Mouse (Mus musculus) embryonic facial prominence, embryonic 11.5 days (tissue): ENCODE measurements around the gene Npff. TPM values are rescaled to one million over a fixed set of nuclear protein-coding genes. Genes with fewer than 3 reads are reported as not detected.

Experiments used
- ATAC-seq: fragments of 200-750 bp; cut with Nextera tagmentation; replicated peaks from 2 replicates; pipeline ENCODE4 v1.8.0; 2017; ENCODE audit warnings: low read depth; ENCODE audit not compliant: insufficient number of reproducible peaks, low FRiP score, low TSS enrichment
- DNase-seq: peaks from one replicate; pipeline ENCODE4 v3.0.0-alpha.2; 2015; ENCODE audit warnings: low spot score
- H3K27ac ChIP-seq: fragments of 300-500 bp; sonication (generic); replicated peaks from 2 replicates; pipeline ENCODE4 v1.5.1; 2014; ENCODE audit warnings: mild to moderate bottlenecking, low read depth, low read length, control low read depth
- H3K27me3 ChIP-seq: fragments of 300-500 bp; sonication (generic); 2 replicates; pipeline ENCODE4 v1.6.1; 2014; ENCODE audit warnings: mild to moderate bottlenecking, low read length, moderate library complexity, mixed read lengths; ENCODE audit not compliant: control insufficient read depth, insufficient read depth
- H3K36me3 ChIP-seq: fragments of 300-500 bp; sonication (generic); replicated peaks from 2 replicates; pipeline ENCODE4 v1.6.1; 2014; ENCODE audit warnings: low read depth, mild to moderate bottlenecking, low read length, moderate library complexity, mixed read lengths; ENCODE audit not compliant: control insufficient read depth, insufficient read depth
- H3K4me1 ChIP-seq: fragments of 300-500 bp; sonication (generic); 2 replicates; pipeline ENCODE4 v1.6.1; 2014; ENCODE audit warnings: low read length, mixed read lengths; ENCODE audit not compliant: control insufficient read depth, insufficient read depth
- H3K4me2 ChIP-seq: fragments of 300-500 bp; sonication (generic); 2 replicates; pipeline ENCODE4 v1.6.1; 2014; ENCODE audit warnings: low read depth, mild to moderate bottlenecking, control low read depth, low read length, moderate library complexity
- H3K4me3 ChIP-seq: fragments of 300-500 bp; sonication (generic); 2 replicates; pipeline ENCODE4 v1.5.1; 2014; ENCODE audit warnings: low read depth, low read length, control low read depth
- H3K9ac ChIP-seq: fragments of 300-500 bp; sonication (generic); replicated peaks from 2 replicates; pipeline ENCODE4 v1.6.1; 2014; ENCODE audit warnings: mild to moderate bottlenecking, control low read depth, low read length
- H3K9me3 ChIP-seq: fragments of 300-500 bp; sonication (generic); replicated peaks from 2 replicates; pipeline ENCODE4 v1.6.1; 2016; ENCODE audit warnings: mild to moderate bottlenecking, low read length, inconsistent platforms, mixed read lengths; ENCODE audit not compliant: control insufficient read depth
- WGBS: fragments of 180-500 bp; shearing (Covaris S2); extraction: QIAGEN DNeasy Blood & Tissue Kit; methylation state at CpG from one replicate; pipeline ENCODE4 v1.1.7; 2014; 5-methylcytosine and 5-hydroxymethylcytosine counted together
- polyA plus RNA-seq: library from polyadenylated mRNA; unstranded; fragments of >200 nt; fragmentation: Nextera tagmentation; extraction: Ambion mirVana; gene quantifications from 2 replicates; pipeline ENCODE4 v1.2.1, GENCODE M21; 2014

Npff gene
- polyA plus RNA-seq, 1 experiment from 2014 or later, result 0.66 TPM

DNA sequence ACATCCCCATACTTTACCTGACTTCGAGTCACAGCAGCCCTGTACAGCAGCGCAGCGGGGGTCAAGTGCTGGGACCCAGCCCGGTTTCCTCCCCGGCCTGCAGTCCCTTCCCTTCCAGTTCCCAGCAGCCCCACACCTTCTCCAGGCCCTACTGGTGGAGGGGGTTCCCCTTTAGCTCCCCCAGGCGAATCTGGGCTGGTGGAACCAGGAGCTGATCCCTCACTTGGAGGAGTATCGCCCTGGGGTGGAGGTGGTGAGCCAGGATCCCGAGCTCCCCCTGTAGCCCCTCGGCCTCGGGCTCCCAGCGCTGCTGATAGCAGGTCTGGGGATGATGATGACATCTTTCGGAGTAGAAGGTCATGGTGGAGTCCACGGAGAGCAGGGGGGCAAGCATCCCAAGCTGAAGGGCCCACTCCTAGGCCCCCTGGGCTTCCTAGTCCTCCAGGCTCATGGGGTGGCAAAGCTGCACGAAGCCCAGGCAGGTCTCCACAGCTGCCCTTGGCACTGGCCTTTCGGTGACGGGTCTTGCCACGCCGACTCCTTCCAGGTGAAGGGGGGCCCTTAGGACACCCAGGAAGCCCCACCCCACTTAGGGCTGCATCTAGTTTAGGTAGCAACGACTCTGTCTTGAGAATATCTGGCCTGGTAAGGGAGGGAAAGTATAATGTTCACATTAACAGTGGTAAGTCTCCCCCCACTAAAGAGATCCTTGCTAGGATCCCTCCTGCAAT is 23.5 kb downstream of the Npff start:
- DNase-seq, result no peak
- Histone ChIP-seq H3K36me3 (peaks cover 24% of the 10 kb centered on the region), H3K4me2 (no peak overlapping the region), H3K9ac (no peak overlapping the region), H3K4me3 (no peak overlapping the region), H3K27me3 (no peaks in the 10 kb centered on the region), H3K4me1 (no peaks in the 10 kb centered on the region), H3K27ac (no peak overlapping the region), H3K9me3 (no peaks in the 10 kb centered on the region)
- ATAC-seq, result 0 out of 2 replicates have a peak, but pooled peaks have one; percentile 11
- 87% methylated on average over 19 of the region's 19 CpGs for WGBS

DNA sequence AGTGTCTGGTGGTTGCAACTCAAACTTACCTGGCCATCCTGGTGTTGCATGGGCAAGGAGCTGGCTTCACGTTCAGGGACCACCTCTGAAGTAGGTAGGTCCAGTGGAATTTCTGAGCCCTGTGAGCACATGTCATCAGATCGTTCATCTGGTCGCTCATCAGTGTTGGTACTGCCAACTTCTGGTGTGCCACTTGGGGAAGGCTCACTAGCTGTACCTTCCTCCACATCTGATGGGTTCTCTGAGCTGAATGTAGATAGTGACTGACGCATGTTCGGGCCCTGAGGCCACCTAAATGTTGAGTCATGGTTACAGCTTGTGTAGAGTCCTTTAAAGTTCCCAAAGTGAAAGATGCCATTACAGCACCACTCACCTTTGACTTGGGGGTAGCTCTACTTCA is 24.3 kb downstream of the Npff start:
- peaks cover 24% of the 10 kb centered on the region for H3K36me3 ChIP-seq
- no peaks in the 10 kb centered on the region for H3K9me3 ChIP-seq
- H3K9ac ChIP-seq, result no peak overlapping the region
- DNase-seq (no peak), ATAC-seq (no peak)
- no peaks in the 10 kb centered on the region for H3K4me1 ChIP-seq
- WGBS, result 88% methylated on average over 5 of the region's 5 CpGs
- no peak overlapping the region for H3K4me3 ChIP-seq
- H3K27me3 ChIP-seq, result no peaks in the 10 kb centered on the region
- H3K27ac ChIP-seq, result no peak overlapping the region
- no peak overlapping the region for H3K4me2 ChIP-seq

- no peak overlapping the region for H3K4me2 ChIP-seq
- ATAC-seq (no peak), DNase-seq (no peak)
- no peaks in the 10 kb centered on the region for H3K4me1 ChIP-seq
- no peaks in the 10 kb centered on the region for H3K9me3 ChIP-seq
- no peaks in the 10 kb centered on the region for H3K27me3 ChIP-seq
- no peak overlapping the region for H3K9ac ChIP-seq
- H3K27ac ChIP-seq, result no peak overlapping the region
- 94% methylated on average over 6 of the region's 6 CpGs for WGBS
- H3K4me3 ChIP-seq, result no peak overlapping the region
- H3K36me3 ChIP-seq, result peaks cover 24% of the 10 kb centered on the region
These were observed 24.9 kb downstream of the Npff start for GRCm38 (mm10) chr15:102499851-102500250.

- Histone ChIP-seq H3K9me3 (no peaks in the 10 kb centered on the region), H3K4me2 (no peak overlapping the region), H3K9ac (no peak overlapping the region), H3K27me3 (no peaks in the 10 kb centered on the region), H3K36me3 (peaks cover 27% of the 10 kb centered on the region), H3K4me3 (no peak overlapping the region), H3K27ac (no peak overlapping the region), H3K4me1 (no peaks in the 10 kb centered on the region)
- no peak for ATAC-seq
- 86% methylated on average over 3 of the region's 3 CpGs for WGBS
- no peak for DNase-seq
These were observed 25.4 kb downstream of the Npff start for GRCm38 (mm10) chr15:102499370-102499769.

- Histone ChIP-seq H3K4me2 (no peak overlapping the region), H3K4me1 (no peaks in the 10 kb centered on the region), H3K27ac (no peak overlapping the region), H3K27me3 (no peaks in the 10 kb centered on the region), H3K9ac (no peak overlapping the region), H3K36me3 (peaks cover 28% of the 10 kb centered on the region), H3K4me3 (no peak overlapping the region), H3K9me3 (no peaks in the 10 kb centered on the region)
- DNase-seq (no peak), ATAC-seq (no peak)
- WGBS, result 94% methylated on average over 3 of the region's 3 CpGs
These were observed 26.4 kb downstream of the Npff start for GRCm38 (mm10) chr15:102498322-102498721.

GRCm38 (mm10) chr15:102487664-102488063 is 37.1 kb downstream of the Npff start:
- ATAC-seq (no peak), DNase-seq (no peak)
- Histone ChIP-seq H3K36me3 (peaks cover 29% of the 10 kb centered on the region), H3K27me3 (no peaks in the 10 kb centered on the region), H3K9me3 (no peaks in the 10 kb centered on the region), H3K27ac (no peak overlapping the region), H3K9ac (no peak overlapping the region), H3K4me3 (no peak overlapping the region), H3K4me2 (no peak overlapping the region), H3K4me1 (no peaks in the 10 kb centered on the region)
- WGBS, result 80% methylated on average over 1 of the region's 1 CpGs

GRCm38 (mm10) chr15:102485853-102486252 is 38.9 kb downstream of the Npff start:
- Histone ChIP-seq H3K9me3 (no peaks in the 10 kb centered on the region), H3K9ac (no peak overlapping the region), H3K4me3 (no peak overlapping the region), H3K27ac (no peak overlapping the region), H3K4me2 (no peak overlapping the region), H3K36me3 (peaks cover 29% of the 10 kb centered on the region), H3K4me1 (no peaks in the 10 kb centered on the region), H3K27me3 (no peaks in the 10 kb centered on the region)
- 86% methylated on average over 12 of the region's 12 CpGs for WGBS
- DNase-seq (no peak), ATAC-seq (no peak)

- Histone ChIP-seq H3K4me2 (no peak overlapping the region), H3K27ac (no peak overlapping the region), H3K27me3 (no peaks in the 10 kb centered on the region), H3K9ac (no peak overlapping the region), H3K4me1 (no peaks in the 10 kb centered on the region), H3K4me3 (no peak overlapping the region), H3K36me3 (peaks cover 16% of the 10 kb centered on the region), H3K9me3 (no peaks in the 10 kb centered on the region)
- 87% methylated on average over 3 of the region's 3 CpGs for WGBS
- ATAC-seq (no peak), DNase-seq (no peak)
These were observed 41.6 kb downstream of the Npff start for GRCm38 (mm10) chr15:102483136-102483535.
